Mouse (Mus musculus) testis, adult 2 months (tissue): ENCODE data around the gene Gm45140. TPM values are rescaled to one million over a fixed set of nuclear protein-coding genes. Genes with fewer than 3 reads are reported as not detected.

ENCODE experiments used
- H3K27ac ChIP-seq: fragments of 200-500 bp; 2 replicates; pipeline ENCODE4 v1.5.1; 2012; ENCODE audit warnings: low read depth, low read length; ENCODE audit not compliant: control insufficient read depth, insufficient read depth
- H3K27me3 ChIP-seq: fragments of 200-500 bp; 2 replicates; pipeline ENCODE4 v1.6.1; 2012; ENCODE audit warnings: mild to moderate bottlenecking, low read length, moderate library complexity; ENCODE audit not compliant: control insufficient read depth, insufficient read depth
- H3K36me3 ChIP-seq: fragments of 200-500 bp; 2 replicates; pipeline ENCODE4 v1.6.1; 2012; ENCODE audit warnings: mild to moderate bottlenecking, low read length; ENCODE audit not compliant: control insufficient read depth, insufficient read depth
- H3K4me1 ChIP-seq: fragments of 200-500 bp; 2 replicates; pipeline ENCODE4 v1.6.1; 2012; ENCODE audit warnings: low read length; ENCODE audit not compliant: control insufficient read depth, insufficient read depth
- H3K4me3 ChIP-seq: fragments of 200-500 bp; 2 replicates; pipeline ENCODE4 v1.5.1; 2012; ENCODE audit warnings: low read depth, mild to moderate bottlenecking, low read length, moderate library complexity, mixed read lengths; ENCODE audit not compliant: control insufficient read depth
- CTCF ChIP-seq: fragments of 200-500 bp; IDR thresholded peaks from 2 replicates; pipeline ENCODE4 v1.5.1; 2012; ENCODE audit warnings: low read depth, mild to moderate bottlenecking, inconsistent platforms, low read length, moderate library complexity; ENCODE audit not compliant: control insufficient read depth, insufficient read depth, insufficient replicate concordance
- POLR2A ChIP-seq: fragments of 200-500 bp; IDR thresholded peaks from 2 replicates; pipeline ENCODE4 v1.6.1; 2012; ENCODE audit warnings: low read depth, mild to moderate bottlenecking, inconsistent platforms, low read length, moderate library complexity; ENCODE audit not compliant: control insufficient read depth
- polyA plus RNA-seq: library from polyadenylated mRNA; depleted of rRNA; stranded (reverse); fragments of >200 nt; gene quantifications from 2 replicates; pipeline ENCODE4 v1.2.3, GENCODE M21; 2012

Gm45140 gene
- polyA plus RNA-seq, 1 experiment: 0.95 TPM

DNA sequence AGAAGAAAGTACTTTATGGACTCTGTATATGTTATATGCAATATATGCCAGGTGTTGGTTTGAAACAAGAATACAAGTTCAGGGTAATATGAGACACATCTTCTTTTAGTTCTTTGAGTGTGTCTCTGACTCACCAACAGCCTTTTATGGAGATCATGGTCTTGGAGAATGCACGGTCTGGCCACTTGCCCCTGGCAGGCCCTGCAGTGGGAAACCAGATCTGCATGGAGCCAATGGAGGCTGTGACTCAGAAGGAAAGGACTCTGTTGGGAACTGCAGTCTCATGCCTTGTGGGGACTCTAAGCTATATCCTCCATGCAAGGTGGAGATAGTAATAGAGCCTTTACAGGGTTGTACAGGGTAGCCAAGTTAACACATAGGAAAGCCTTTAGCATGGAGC lies 39.5 kb upstream of the Gm45140 start:
- no peaks in the 10 kb centered on the region for H3K36me3 ChIP-seq
- peaks cover 4% of the 10 kb centered on the region; the same call in 1 of the 2 replicates for H3K4me1 ChIP-seq
- no peak overlapping the region for H3K4me3 ChIP-seq
- H3K27me3 ChIP-seq: no peaks in the 10 kb centered on the region
- TF ChIP-seq CTCF (no peak), POLR2A (no peak)
- H3K27ac ChIP-seq: no peak overlapping the region

DNA sequence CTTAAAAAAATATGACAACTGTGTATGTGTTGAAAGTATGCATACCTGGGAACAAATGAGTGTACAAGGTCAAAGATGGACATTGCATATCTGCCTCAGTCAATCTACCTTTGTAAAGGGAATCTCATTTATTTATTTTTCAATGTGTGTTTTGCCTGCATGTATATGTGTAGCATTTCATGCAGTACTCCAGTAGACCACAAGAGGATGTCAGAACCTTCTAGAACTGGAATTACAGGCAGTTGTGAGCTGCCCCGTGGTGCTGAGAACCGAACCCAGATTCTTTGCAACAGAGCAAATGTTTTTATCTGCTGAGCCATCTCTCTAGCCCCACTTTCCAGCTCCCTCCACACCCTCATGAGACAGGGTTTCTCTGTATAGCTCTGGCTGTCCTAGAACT lies 38.4 kb upstream of the Gm45140 start:
- H3K27ac ChIP-seq: no peak overlapping the region
- TF ChIP-seq POLR2A (no peak), CTCF (no peak)
- H3K36me3 ChIP-seq: no peaks in the 10 kb centered on the region
- no peak overlapping the region for H3K4me3 ChIP-seq
- peaks cover 4% of the 10 kb centered on the region; the same call in 1 of the 2 replicates for H3K4me1 ChIP-seq
- no peaks in the 10 kb centered on the region for H3K27me3 ChIP-seq

DNA sequence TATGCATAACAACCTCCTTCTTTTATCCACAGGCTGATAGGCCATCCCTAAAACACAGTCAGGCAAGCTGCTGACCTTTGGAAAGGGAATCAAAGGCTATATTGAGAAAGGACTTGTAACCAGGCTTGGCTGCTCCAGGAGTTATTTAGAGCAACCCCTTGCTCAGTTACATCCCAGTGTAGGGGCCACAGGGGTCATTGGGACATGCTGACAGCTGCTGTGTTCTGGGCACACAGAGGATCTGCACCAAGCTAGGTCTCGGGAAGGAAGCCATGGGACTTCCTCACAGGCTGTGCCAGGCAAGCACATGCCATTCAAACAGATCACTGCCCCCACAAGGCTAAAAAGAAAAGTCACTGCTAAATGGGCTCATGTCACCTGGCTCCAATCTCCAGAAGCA lies 37.5 kb upstream of the Gm45140 start:
- H3K36me3 ChIP-seq: no peaks in the 10 kb centered on the region
- no peaks in the 10 kb centered on the region for H3K27me3 ChIP-seq
- H3K4me3 ChIP-seq: no peak overlapping the region
- peaks cover 4% of the 10 kb centered on the region; the same call in 1 of the 2 replicates for H3K4me1 ChIP-seq
- no peak overlapping the region for H3K27ac ChIP-seq
- TF ChIP-seq CTCF (no peak), POLR2A (no peak)

DNA sequence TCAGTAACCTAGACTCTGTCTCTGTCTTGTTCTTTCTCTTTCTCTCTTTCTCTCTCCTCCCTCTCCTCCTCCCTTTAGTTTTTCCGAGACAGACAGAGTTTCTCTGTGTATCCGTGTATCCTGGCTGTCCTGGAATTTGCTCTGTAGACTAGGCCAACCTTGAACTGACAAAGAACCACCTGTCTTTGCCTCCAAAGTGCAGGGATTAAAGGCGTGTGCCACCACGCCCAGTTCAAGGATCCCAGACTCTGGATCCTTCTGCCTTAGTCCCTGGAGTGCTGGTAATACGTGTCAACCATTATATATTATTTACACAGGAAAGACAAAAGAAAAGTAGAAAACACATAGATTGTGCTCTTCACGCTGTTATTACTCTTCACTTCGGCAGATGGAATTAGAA lies 35.6 kb upstream of the Gm45140 start:
- Histone ChIP-seq H3K27ac (no peak overlapping the region), H3K36me3 (no peaks in the 10 kb centered on the region), H3K4me1 (peaks cover 3% of the 10 kb centered on the region; the same call in 1 of the 2 replicates), H3K27me3 (no peaks in the 10 kb centered on the region), H3K4me3 (no peak overlapping the region)
- TF ChIP-seq POLR2A (no peak), CTCF (no peak)

DNA sequence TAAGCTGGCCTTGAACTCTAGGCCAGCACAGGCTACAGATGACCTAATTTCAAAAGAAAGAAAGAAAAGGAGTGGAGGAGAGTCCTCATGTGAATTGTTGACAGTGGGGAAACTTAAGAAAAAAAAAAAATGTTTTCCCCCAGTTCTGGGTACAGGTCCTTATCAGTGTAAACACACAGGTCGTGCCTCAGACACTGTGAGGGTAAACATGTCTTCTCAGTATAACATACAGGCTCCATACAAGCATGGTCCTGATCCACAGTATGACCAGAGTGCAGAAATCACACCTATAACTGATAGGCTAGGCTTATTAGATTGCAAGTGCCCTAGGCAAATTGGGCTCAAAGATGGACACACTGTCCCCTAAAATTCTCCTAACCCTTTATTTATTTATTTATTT lies 34.8 kb upstream of the Gm45140 start:
- no peak overlapping the region for H3K27ac ChIP-seq
- no peaks in the 10 kb centered on the region for H3K4me1 ChIP-seq
- no peak overlapping the region for H3K4me3 ChIP-seq
- TF ChIP-seq POLR2A: no peak
- TF ChIP-seq CTCF: no peak
- H3K27me3 ChIP-seq: no peaks in the 10 kb centered on the region
- no peaks in the 10 kb centered on the region for H3K36me3 ChIP-seq

DNA sequence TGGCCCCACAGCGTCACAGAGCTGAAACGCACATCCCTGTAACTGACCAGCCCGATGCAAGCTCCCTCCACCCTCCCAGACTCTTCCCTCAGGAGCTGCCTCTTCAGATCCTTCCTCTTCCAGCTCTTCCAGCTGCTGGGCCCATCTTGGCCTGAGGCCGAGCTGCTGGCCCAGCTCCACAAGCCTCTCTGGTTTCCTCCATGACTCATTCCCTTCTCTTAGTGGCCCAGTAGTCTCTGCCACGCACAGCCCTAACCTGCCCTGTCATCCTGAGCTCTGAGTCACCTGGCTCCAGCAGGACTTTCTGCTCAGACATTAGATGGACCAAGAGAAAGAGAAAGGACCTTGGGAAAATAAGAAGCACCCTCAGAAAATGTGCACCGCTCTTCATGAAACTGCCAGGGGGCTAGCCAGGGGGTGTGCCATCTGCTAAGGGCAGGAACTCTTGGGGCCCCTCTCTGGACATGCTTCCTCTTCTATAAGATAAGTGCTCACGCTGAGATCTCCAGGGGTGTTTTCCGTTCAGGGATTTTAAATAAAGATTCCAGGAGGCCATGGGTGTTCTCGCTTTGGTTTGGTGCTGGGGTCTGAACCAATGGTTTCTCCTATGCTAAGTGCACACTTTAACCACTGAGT lies 33.4 kb upstream of the Gm45140 start:
- Histone ChIP-seq H3K36me3 (no peaks in the 10 kb centered on the region), H3K27ac (no peak overlapping the region), H3K27me3 (no peaks in the 10 kb centered on the region), H3K4me1 (no peaks in the 10 kb centered on the region), H3K4me3 (no peak overlapping the region)
- TF ChIP-seq CTCF (no peak), POLR2A (no peak)

DNA sequence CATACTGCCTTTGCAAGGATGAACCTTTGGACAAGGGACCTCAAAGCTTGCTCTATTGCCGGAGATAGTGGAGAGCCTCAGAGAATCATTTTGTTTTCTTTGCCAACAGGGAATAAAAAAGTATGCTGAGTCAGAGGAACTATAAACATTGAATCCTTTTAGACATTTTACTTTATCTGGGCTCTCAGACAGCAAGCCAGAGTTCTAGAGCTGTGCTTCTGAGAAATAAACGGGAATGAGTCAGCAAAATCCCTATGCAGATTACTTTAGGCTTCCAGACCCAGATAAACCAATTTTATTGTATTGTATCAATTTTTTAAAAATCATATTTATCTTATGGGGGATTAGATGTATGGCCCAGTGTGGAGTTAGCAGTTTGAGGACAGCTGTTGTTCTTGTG lies 31.7 kb upstream of the Gm45140 start:
- no peak overlapping the region for H3K4me3 ChIP-seq
- H3K4me1 ChIP-seq: no peaks in the 10 kb centered on the region
- no peak overlapping the region for H3K27ac ChIP-seq
- TF ChIP-seq CTCF (no peak), POLR2A (no peak)
- no peaks in the 10 kb centered on the region for H3K27me3 ChIP-seq
- H3K36me3 ChIP-seq: no peaks in the 10 kb centered on the region

DNA sequence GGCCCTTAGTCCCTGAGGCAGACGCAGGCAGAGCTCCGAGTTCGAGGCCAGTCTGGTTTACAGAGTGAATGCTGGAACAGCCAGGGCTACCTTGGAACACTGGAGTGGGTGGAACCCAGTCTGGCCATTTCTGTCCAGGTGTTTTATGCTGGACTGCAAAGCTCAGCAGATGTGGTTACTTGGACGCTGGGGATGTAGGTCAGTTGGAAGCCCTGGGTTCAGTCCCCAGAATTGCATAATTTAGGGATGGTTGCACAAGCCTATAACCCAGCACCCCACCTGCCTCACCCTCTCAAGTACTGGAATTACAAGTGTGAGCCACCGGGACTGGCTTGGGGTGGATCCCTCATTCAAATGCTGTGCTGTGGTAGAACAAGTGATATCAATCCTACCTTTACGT lies 30.6 kb upstream of the Gm45140 start:
- Histone ChIP-seq H3K4me1 (no peaks in the 10 kb centered on the region), H3K27ac (no peak overlapping the region), H3K27me3 (no peaks in the 10 kb centered on the region), H3K36me3 (no peaks in the 10 kb centered on the region), H3K4me3 (no peak overlapping the region)
- TF ChIP-seq POLR2A: no peak
- TF ChIP-seq CTCF: no peak

DNA sequence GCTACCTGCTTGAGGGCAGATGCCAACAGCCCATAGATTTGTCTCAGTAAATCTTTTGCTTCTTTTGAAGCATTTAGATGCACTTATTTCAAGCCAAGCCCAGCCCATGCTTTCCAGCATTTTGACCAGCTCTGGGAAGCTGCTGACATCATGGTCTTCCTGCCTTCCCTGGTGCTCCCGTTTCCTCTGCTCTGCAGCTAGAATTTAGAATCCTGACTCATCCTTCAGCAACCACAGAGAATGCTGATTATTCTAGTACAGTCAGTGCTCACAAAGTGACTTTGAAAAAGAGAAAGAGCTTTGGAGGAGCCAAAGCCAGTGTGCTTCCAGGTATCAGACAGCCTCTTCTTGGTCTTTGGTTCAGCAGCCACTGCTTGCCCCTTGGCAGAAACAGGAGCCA lies 21.5 kb upstream of the Gm45140 start:
- Histone ChIP-seq H3K36me3 (no peaks in the 10 kb centered on the region), H3K27me3 (no peaks in the 10 kb centered on the region), H3K27ac (no peak overlapping the region), H3K4me1 (no peaks in the 10 kb centered on the region), H3K4me3 (no peak overlapping the region)
- TF ChIP-seq POLR2A (no peak), CTCF (no peak)
